Mouse (Mus musculus): ENCODE results near the gene Tmem44.
"Not testable (repeated sequence)": the region's sequence is repeated elsewhere in the genome, so short reads cannot be mapped to it uniquely, and the experiment has no call there.

The Tmem44 gene

GRCm38 (mm10) chr16:30499126-30499857 lies 51.4 kb downstream of the Tmem44 start:
- no peak for DNase-seq (ENCODE audit: extremely low spot score, low read depth, low spot score)

GRCm38 (mm10) chr16:30497307-30497706 lies 53.3 kb downstream of the Tmem44 start:
- no peak for DNase-seq (ENCODE audit: extremely low spot score, low read depth, low spot score)

- DNase-seq (ENCODE audit: extremely low spot score, low read depth, low spot score): no peak
Measured at GRCm38 (mm10) chr16:30494883-30495282, 55.8 kb downstream of the Tmem44 start.

GRCm38 (mm10) chr16:30491742-30492141 lies 58.9 kb downstream of the Tmem44 start:
- DNase-seq (ENCODE audit: extremely low spot score, low read depth, low spot score): no peak

GRCm38 (mm10) chr16:30490791-30491190 lies 59.9 kb downstream of the Tmem44 start:
- DNase-seq (ENCODE audit: extremely low spot score, low read depth, low spot score): no peak

GRCm38 (mm10) chr16:30490316-30490715 lies 60.3 kb downstream of the Tmem44 start:
- no peak for DNase-seq (ENCODE audit: extremely low spot score, low read depth, low spot score)

GRCm38 (mm10) chr16:30489662-30490061 lies 61.0 kb downstream of the Tmem44 start:
- DNase-seq (ENCODE audit: extremely low spot score, low read depth, low spot score): no peak

GRCm38 (mm10) chr16:30486498-30486897 lies 64.1 kb downstream of the Tmem44 start:
- no peak for DNase-seq (ENCODE audit: extremely low spot score, low read depth, low spot score)

GRCm38 (mm10) chr16:30477791-30478190 lies 72.9 kb downstream of the Tmem44 start:
- no peak for DNase-seq (ENCODE audit: extremely low spot score, low read depth, low spot score)

- DNase-seq (ENCODE audit: extremely low spot score, low read depth, low spot score): no peak
Measured at GRCm38 (mm10) chr16:30477006-30477405, 73.6 kb downstream of the Tmem44 start.

GRCm38 (mm10) chr16:30475633-30476461 lies 74.8 kb downstream of the Tmem44 start:
- no peak for DNase-seq (ENCODE audit: extremely low spot score, low read depth, low spot score)

- no peak for DNase-seq (ENCODE audit: extremely low spot score, low read depth, low spot score)
Measured at GRCm38 (mm10) chr16:30472447-30472846, 78.2 kb downstream of the Tmem44 start.

GRCm38 (mm10) chr16:30471912-30472311 lies 78.7 kb downstream of the Tmem44 start:
- no peak for DNase-seq (ENCODE audit: extremely low spot score, low read depth, low spot score)

GRCm38 (mm10) chr16:30468944-30469343 lies 81.7 kb downstream of the Tmem44 start:
- no peak for DNase-seq (ENCODE audit: extremely low spot score, low read depth, low spot score)

GRCm38 (mm10) chr16:30465680-30466298 lies 84.9 kb downstream of the Tmem44 start:
- DNase-seq (ENCODE audit: extremely low spot score, low read depth, low spot score): no peak

- DNase-seq (ENCODE audit: extremely low spot score, low read depth, low spot score): not testable (repeated sequence)
Measured at GRCm38 (mm10) chr16:30464742-30465141, 85.9 kb downstream of the Tmem44 start.
